In genomic region chr2:29873801-29874200, GRCm38 (mm10) we compare ENCODE assay signal across 16 mouse cellular contexts.
"Had no signal": no experiment of that assay in that cellular context is flagged by ENCODE, and none has a peak within 500 bp of the region (broad histone marks: within the 10 kb centered on the region; RNA-seq: fewer than 3 reads in every experiment).

No protein-coding gene starts in this region.

- H3K4me2 ChIP-seq: kidney, embryonic 15.5 days; limb, embryonic 15.5 days; liver, embryonic 15.5 days; lung, embryonic 14.5 days; stomach, embryonic 15.5 days had no signal

- H3K27me3 ChIP-seq: kidney, embryonic 15.5 days; limb, embryonic 15.5 days; liver, embryonic 15.5 days; stomach, embryonic 15.5 days had no signal

- H3K9me3 ChIP-seq: kidney, embryonic 15.5 days; limb, embryonic 15.5 days; liver, embryonic 15.5 days; midbrain, embryonic 10.5 days; stomach, embryonic 15.5 days had no signal

- H3K4me3 ChIP-seq: kidney, embryonic 15.5 days; limb, embryonic 15.5 days; liver, embryonic 15.5 days; midbrain, embryonic 10.5 days; stomach, embryonic 15.5 days had no signal

- H3K27ac ChIP-seq: kidney, embryonic 15.5 days; limb, embryonic 15.5 days; liver, embryonic 15.5 days; midbrain, embryonic 10.5 days; stomach, embryonic 15.5 days had no signal

- H3K9ac ChIP-seq: kidney, embryonic 15.5 days; limb, embryonic 15.5 days; liver, embryonic 15.5 days; lung, embryonic 14.5 days; stomach, embryonic 15.5 days had no signal

- ATAC-seq: midbrain, embryonic 16.5 days had no signal

- DNase-seq: kidney, adult 18-20 months; kidney, postnatal 14 days; layer of hippocampus, adult 9-11 months; layer of hippocampus, postnatal 36 days; lung, embryonic 14.5 days; lung, postnatal 10 days; lung, postnatal 4 days; right cerebral cortex, postnatal 14 days; thymus, adult 2 months; thymus, postnatal 25 days had no signal

- H3K36me3 ChIP-seq: kidney, embryonic 15.5 days had no signal
